Mouse (Mus musculus): ENCODE results near the gene Aqp1. TPM values are rescaled to one million over a fixed set of nuclear protein-coding genes. Genes with fewer than 3 reads are reported as not detected.

Gene Aqp1
- total RNA-seq, 2 experiments from 2014 or later: 108 to 109 TPM

- DNase-seq (ENCODE audit: low spot score in 2 of 2): no peak
Measured at GRCm38 (mm10) chr6:55331315-55331714, 4.9 kb upstream of the Aqp1 start.

DNA sequence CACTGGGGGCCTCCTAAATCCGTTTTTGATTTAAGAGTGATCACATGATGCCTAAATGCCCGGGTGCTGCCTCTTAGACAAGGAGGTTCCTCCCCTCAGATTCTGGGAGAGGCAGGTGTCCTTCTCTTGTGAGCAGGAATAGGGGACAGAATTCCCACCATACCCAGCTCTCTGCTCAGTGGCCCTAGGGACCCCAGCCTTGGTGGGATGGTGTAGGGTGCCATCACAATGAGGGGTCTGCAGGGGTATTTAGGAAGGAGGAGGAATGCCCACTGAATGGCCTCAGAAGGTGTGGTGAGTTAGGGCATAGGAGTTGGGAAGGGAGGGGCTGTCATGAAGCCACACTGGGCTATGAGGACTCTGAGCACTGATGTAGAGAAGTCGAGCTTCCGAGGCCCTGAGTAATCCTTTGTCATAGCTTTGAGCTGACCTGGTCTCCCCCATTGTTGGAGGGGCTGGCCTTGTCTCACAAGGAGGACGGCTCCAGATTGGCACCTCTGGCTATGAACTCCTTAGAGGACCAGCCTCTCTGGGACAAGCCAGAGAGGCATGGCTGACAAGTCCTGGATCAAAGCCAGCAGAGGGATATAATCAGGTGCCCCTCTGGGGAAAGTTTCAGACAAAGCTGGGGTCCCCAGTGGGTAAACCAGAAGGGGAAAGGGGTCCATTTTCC lies 4.0 kb upstream of the Aqp1 start:
- DNase-seq (ENCODE audit: low spot score in 2 of 2): no peak

DNA sequence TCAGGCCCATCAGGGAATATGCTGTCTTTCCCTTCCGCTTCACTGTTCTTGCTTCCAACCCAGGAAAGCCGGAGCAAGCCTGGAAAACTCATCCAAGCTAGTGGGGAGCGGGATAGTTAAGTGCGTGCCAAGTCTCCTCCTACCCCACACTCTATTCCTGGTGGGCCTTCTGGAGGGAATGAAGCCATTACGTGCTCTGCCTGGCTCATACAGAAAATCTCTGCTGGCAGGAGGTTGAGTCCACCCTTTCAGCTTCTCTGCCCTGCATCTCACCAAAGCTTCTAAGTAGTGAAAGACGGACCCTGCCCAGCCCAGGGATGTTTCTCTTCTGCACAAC lies 3.5 kb upstream of the Aqp1 start:
- DNase-seq (ENCODE audit: low spot score in 2 of 2): no peak

DNA sequence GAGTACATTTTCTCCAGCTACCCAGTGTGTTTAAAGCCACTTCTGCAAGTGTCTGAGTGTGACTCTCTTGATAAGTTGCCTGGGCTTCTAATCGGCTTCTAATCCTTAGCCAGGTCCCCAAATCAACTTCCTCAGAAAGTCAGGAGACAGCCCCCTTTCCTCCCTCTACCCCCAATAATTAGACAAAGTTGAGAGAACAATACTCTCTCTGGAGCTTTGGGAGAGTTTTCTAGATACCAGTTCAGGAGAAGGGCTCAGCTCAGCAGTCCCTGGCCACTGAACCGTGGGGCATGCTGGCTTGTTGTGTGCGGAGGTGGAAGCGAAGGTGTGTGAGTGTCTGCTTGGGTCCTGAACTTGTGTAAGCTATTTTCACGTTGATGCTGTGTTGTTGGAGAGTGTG lies 1.0 kb downstream of the Aqp1 start:
- DNase-seq (ENCODE audit: low spot score in 2 of 2): no peak

DNA sequence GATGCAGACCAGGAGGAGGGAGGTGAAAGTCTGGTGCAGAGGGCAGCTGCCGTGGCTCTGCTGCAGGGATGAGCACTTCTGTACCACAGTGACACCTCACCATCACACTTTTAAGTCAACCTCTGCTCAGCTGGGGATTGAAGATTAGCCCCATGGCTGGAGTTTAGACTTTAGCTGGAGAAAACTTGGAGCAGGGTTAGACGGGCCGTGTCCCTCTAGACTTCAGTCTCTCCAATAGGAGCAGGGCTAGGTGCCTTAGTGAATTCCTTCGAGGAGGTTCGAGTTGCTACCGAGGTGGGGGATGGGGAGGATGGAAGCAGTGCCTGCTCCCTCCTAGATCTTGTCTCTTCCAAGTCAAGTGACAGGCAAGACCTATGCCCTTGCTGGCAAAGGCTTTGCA lies 1.8 kb downstream of the Aqp1 start:
- DNase-seq (ENCODE audit: low spot score in 2 of 2): no peak

DNA sequence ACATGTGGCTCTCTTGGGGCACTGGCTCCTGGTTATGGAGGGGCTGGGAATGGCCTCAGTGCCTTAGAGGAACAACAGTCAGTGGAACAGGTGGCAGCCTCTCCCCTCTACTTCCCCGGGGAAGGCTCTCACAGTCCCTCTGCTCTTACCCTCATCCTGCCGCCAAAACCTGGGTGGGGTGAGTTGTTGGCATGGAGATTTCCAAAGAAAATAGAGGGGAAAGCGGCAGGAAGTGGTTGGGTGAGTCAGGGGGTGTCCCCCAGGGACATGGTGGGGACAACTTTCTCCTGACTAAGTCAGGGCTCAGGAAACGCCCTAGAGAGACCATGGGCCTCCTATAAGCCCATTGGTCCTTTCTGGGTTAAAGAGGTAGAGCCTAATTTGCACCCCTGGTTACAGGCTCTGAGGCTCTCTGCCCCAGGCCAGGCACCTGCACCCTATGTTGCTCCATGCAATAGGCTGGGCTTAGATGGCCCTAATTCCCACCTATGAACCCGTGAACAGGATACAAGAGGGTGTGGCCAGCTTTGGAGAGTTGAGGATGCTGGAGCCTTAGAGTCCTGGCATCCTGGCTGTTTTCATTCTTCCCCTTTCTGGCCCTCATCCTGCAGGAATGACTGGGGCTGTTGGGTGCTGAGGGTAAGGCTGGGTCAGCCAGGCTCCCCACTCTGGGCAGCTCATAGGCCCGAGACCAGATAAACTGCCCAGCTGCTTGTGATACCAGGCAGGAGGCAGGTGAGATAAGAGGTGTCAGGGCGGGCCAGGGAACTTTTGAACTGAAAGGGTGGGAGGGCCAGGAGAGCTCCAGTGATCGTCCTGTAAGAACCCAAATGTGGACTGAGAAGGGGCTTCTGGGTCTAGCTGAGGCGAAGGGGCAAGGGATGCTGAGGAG lies 2.9 kb downstream of the Aqp1 start:
- no peak for DNase-seq (ENCODE audit: low spot score in 2 of 2)

DNA sequence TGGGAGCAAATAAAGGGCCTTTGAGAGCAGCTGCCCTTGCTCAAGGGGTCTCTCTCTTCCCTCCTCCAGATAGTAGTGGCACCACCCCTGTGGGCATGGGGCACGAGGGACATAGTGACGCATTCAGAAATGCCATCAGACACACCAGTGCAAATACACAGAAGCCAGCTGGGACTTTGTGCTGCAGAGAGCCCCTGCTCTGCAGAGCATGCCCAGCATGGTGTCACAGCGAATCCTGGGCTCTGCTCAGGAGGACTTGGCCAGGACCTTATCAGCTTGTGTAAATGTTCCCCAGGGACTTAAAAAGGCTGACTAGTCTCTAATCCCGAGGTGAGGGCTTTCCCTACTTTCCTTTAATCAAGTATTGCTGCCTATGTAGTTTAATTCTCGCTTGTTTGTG lies 5.5 kb downstream of the Aqp1 start:
- no peak for DNase-seq (ENCODE audit: low spot score in 2 of 2)

DNA sequence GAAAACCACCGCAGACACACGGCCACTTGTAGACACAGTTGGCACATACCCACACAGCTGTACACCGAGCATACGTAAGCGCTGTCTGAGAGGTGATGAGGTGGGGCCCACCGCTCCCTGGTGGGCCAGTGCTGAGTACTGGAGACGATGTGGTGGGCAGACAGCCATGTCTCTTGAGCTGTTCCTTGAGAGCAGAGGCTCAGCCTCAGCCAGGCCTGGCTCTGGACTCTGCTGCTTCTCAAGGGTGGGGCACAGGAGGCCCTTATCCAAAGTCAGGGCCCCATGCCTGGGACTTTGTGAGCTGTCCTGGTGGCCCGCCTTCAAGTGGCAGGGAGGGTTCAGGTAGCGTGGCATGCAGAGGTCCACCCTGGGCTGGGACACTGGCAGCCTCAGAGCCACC lies 6.1 kb downstream of the Aqp1 start:
- peak in 1 of 2 experiments; percentile 64 for DNase-seq (ENCODE audit: low spot score in 2 of 2)

DNA sequence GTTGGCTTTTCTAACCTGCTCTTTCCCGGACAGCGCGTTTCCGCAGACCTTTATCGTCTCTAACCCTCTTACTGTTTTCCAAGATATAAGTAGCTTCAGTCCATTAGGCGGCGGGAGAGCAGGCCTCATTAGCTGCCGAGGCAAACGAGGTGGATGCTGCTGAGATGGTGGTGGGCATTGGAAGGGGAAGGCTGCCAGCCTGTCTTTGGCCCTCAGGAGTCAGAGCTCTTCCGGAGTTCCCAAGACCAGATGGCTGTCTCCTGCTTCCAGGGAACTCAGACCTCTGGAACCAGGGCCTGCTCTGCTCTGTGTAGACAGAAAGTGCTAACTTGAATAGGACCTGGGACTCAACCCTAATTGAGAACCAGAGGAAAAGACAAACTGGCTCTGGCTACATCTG lies 7.2 kb downstream of the Aqp1 start:
- DNase-seq (ENCODE audit: low spot score in 2 of 2): no peak

GRCm38 (mm10) chr6:55344291-55345016 lies 8.2 kb downstream of the Aqp1 start:
- no peak for DNase-seq (ENCODE audit: low spot score in 2 of 2)

DNA sequence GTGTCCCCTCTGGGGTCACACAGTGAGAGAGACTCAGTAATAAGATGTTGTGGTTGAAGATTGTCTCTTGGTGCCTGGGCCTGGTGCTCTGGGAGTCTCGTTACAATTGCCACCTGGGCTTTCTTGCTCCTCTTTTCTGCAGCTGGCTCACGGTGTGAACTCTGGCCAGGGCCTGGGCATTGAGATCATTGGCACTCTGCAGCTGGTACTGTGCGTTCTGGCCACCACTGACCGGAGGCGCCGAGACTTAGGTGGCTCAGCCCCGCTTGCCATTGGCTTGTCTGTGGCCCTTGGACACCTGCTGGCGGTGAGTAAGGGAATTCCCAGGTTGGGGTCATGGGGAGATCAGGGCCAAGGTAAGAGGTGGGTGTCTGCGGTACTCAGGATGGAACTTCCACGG lies 9.0 kb downstream of the Aqp1 start:
- DNase-seq (ENCODE audit: low spot score in 2 of 2): no peak

- no peak for DNase-seq (ENCODE audit: low spot score in 2 of 2)
Measured at GRCm38 (mm10) chr6:55346491-55346890, 10.3 kb downstream of the Aqp1 start.

- DNase-seq (ENCODE audit: low spot score in 2 of 2): no peak
Measured at GRCm38 (mm10) chr6:55347711-55348571, 11.7 kb downstream of the Aqp1 start.

DNA sequence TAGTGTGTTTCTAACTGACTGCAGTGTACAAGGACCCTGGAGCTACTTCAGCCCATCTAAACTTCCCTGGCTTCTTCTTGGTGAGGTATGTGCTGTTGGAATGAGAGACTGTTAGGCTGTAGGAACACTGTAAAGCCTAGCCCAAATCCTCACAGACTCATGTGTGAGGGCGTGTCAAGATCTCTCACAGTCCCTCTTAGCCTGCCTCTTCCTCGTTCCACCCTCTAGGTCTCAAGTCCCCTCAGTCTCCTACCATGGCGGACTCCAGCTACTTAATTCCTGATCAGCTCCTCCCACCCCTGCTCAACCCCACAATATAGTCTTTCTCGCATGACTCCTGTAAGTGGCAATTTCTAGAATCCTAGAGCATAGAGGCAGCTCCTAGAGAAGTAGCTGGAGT lies 13.0 kb downstream of the Aqp1 start:
- DNase-seq (ENCODE audit: low spot score in 2 of 2): no peak

DNA sequence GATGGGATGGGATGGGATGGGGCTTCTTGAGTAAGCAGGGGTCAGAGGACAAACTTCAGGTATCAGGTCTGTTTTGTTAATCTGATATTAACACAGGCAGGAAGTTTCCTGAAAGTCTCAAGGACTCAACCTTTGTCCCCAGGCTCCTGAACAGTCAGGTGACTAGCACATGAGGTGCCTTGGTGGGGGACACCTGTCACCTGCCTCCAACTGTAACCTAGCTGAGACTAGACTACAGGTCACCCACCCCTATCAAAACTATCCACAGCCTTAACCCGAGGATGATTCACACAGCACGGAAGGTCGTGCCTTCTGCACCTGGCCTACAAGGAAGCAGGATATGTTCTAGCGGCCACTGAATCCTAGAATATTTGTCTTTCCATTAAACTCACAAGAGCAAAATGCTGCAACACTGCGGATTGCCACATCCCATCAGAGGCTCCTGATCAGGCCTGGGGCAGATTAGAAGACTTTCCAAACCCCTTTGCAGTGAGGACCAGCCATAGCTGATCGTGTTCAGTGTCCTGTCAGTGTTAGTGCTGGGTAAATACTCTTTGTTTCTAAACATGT lies 14.2 kb downstream of the Aqp1 start:
- no peak for DNase-seq (ENCODE audit: low spot score in 2 of 2)

GRCm38 (mm10) chr6:55351712-55352111 lies 15.5 kb downstream of the Aqp1 start:
- DNase-seq (ENCODE audit: low spot score in 2 of 2): no peak

DNA sequence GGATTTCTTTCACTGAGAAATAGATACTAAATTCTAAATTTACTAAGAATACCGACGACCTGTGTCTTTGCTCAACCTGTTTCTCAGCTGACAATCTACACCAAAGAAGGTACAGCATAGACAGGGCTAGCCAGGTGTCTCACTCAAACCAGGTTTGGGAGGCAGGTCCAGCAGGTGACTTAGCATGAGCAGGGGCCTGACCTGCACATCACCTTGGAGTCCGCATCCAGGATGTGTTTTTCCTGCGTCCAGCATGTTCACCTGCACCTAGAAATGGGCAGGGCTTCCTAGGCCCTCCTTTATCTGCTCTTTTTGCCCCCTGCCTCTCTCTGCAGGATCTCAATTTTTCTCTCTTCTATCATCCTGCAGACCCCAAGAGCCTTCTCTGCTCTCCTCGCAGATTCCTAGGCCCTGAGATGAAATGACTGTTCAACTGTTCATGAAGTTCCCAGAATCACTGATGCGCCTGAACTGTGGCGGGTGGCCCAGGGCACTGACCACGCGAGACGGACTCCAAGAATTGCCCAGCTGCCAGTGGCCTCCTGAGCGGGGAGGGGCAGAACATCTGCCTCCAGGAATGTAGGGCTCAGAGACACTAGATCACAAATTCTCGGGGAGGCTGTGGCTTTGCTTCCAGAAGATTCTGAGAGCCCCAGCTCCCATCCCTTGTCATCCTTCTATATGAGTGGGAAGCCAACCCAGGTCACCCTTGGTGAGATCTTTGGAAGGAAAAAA lies 17.6 kb downstream of the Aqp1 start:
- no peak for DNase-seq (ENCODE audit: low spot score in 2 of 2)

DNA sequence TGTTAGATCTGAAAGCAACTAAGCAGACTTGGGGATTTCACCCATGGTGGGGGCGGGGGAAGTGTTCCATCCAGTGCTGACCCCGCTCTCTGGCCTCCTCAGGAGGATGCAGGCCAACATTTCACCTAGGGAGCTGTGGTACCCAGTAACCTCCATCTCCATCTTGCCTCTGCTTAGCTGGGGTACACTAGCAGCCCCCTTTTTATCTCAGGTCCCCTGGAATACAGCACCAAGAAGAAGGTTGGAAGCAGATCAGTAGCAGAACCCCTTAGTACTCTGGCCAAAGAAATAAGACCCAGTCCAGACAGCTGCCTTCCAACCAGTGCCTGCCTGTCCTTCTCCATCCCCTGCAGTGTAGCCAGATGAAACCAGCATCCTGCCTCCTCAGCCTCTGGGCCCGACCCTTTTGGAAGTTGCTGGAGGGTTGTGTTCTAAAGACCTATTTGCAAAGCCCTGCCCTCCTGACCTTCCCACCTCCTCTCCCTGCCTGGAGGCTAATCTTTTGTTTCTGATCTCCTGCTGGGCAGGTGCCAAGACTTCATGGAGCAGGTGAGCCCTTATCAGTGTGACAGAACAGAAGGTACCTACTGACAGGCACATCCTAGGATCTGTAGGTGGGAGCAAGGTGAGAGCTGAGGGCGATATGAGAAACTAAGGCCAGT lies 18.4 kb downstream of the Aqp1 start:
- no peak for DNase-seq (ENCODE audit: low spot score in 2 of 2)

DNA sequence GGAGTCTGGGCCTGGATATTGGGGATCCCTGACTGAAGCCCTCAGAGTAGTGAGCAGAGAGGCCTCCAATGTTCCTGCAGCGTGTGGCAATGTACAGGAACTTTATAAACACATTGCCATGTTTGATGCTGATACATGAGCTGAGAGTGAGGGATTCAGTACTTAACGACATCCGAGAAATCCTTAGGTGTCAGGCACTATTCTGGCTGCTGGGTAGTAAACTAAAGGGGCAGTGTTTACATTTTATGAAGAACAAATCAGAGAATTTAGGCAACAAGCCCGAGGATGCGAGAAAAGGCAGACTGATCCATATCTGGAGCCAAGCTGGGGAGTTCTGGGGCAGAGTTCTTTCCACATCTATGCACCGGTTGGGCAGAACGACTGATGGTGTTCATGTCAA lies 19.3 kb downstream of the Aqp1 start:
- DNase-seq (ENCODE audit: low spot score in 2 of 2): no peak
